Mouse (Mus musculus): Measurements from ENCODE around the gene Slc38a4.

Slc38a4 gene

GRCm38 (mm10) chr15:97054131-97054530 lies 1.6 kb downstream of the Slc38a4 start:
- DNase-seq (ENCODE audit: low spot score), result no peak

GRCm38 (mm10) chr15:97050436-97050835 lies 5.3 kb downstream of the Slc38a4 start:
- DNase-seq (ENCODE audit: low spot score), result no peak

- no peak for DNase-seq (ENCODE audit: low spot score)
Observed at GRCm38 (mm10) chr15:97050011-97050410, 5.7 kb downstream of the Slc38a4 start.

DNA sequence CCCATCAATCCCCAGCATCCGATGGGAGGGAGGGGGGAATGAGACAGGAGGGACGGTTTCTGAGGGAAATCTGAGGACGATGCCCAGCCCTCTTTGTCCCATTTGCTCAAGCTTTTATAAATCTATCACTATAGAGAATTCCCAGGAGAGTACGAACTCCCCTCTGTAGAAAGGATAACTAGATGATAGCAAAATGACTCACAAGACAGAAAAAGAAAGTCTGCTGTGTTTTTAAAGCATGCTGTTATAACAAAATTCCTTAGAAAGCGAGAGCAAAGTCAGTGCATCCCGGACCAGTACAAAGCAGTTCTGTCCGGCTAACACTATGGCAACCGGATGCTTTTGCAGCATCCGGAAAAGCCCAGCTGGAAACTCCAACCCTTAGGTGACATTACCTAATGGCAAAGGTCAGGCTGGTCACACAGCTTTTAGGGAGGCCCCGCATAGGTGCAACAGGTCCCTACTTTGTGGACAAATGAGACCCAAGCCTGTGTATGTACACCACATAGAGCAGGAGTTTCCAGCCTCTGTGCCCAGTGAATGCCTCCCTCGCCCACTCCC lies 6.4 kb downstream of the Slc38a4 start:
- no peak for DNase-seq (ENCODE audit: low spot score)

DNA sequence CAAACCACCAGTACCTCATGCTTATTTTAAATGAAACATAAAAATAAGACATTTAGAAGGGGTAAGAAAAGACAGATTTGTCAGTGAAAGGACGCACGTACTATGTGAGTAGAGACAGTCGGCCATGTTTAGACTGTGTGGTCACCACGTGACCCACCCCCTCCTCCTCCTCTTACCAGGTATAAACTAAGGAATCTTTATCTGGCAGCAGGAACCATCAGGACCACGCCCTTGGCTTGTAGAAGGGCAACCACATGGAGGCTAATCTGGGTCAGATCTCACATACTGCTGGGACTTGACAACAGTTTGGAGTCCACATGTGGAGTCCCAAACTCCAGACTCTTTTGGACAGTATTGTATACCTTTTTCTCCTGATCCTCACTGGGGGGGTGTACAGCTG lies 7.5 kb downstream of the Slc38a4 start:
- no peak for DNase-seq (ENCODE audit: low spot score)

DNA sequence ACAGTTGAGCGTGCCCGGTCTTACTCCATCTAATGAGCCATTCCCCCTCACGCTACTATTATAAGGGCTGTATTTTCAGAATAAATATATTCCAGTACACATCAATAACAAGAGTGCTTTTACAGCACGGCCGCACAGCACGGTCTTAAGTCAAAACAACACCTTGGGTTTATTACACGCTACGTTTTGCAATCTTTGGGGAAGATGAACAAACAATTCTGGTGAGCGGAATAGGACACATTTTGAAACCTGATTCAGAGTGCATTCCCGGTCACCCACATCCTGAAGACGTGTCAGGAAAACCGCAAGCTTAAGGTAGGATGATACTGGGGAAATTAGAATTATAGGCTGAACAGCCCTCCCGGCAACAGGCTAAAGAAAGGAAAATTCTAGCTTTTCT lies 11.8 kb downstream of the Slc38a4 start:
- no peak for DNase-seq (ENCODE audit: low spot score)

DNA sequence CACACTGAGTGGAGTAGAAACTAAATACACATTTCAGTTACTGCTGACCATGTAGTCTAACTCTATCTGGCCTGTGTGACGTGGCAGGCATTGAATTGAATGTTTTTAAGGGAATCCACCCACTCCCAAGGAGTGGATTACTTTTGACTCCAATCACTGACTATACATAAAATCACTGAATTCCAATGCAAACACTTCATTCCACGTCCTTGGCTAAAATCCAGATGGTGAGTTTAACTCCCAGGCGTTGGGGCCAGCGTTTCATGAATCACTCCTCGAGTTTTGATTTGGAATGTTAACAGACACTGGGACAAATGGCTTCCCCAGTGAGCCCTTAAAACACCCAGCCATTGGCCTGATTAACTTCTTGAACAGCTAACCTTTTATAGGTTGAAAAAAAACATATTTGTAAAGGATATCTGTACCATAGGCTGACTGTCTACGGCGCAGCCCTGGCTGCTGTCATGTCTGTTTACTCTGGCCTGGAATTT lies 13.7 kb downstream of the Slc38a4 start:
- DNase-seq (ENCODE audit: low spot score), result no peak

DNA sequence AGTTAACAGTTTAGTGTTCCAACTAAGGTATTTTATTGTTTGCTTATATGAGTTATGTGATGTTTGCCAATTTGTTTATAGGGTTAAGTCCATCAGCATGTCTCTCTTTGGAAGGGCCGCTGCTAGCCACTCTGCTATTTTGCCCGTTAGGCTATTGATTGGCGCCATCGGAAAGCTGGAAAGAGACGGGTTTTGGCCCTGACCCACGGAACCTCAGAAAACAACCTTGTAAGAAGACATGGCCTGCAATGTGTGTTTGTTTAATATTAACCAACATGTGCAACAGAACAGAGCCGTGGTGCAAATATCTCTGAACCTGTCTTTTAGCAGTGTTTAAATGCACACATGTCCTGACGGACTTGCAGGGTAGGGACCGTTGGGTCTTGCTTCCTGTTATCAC lies 14.6 kb downstream of the Slc38a4 start:
- no peak for DNase-seq (ENCODE audit: low spot score)

DNA sequence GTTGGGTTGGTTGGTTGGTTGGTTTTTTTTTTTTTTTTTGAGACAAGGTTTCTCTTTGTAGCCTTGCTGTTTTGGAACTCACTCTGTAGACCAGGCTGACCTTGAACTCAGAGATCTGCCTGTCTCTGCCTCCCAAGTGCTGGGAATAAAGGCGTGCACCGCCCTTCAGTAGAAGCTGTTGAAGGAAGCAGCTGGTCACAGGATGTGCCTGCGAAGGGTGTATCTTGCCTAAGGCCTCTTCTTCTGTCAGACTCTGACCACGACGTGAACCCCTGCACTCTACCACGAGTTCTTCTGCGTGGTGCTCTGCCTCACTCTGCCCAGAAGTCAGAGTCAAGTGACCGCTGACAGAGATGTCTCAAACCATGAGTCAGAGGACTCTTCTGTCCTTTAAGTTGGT lies 18.0 kb downstream of the Slc38a4 start:
- no peak for DNase-seq (ENCODE audit: low spot score)

DNA sequence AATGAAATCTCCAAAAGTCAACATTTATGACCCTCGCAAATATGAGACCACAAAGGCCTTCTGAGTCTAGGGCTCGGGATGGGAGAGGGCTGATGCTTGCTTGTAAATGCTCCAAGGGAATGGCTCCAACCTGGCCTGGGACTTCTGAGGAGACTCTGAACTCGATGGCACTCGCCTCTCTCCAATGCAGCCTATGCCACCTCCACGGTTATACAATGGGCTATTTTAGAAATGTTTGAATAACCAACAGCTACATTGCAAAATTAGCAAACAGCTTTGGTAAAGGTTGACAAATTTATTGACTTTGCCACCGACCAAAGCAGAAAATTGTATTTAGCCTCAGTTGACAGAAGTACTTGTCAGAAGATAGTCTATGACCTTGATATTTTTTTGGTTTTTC lies 19.9 kb downstream of the Slc38a4 start:
- no peak for DNase-seq (ENCODE audit: low spot score)

- no peak for DNase-seq (ENCODE audit: low spot score)
Observed at GRCm38 (mm10) chr15:97033485-97033991, 22.2 kb downstream of the Slc38a4 start.

DNA sequence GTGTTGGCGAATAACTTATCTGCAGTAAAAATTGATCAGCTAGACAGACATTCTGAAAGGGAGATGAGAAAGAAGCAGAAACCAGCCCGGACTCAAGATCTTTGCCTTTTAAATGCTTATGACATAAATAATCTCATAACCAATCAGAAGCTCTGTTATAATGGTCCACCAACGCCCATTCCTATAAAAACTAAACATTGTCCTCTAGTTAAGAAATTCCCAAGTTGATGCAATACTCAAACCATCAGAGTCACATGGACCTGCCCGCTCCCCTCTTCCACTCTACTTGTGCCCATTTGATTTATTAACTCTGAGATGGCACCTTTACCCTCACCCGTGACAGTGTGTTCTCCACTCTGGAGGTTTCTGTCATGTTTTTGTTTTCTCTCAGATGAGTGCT lies 23.9 kb downstream of the Slc38a4 start:
- no peak for DNase-seq (ENCODE audit: low spot score)

- no peak for DNase-seq (ENCODE audit: low spot score)
Observed at GRCm38 (mm10) chr15:97030984-97031492, 24.7 kb downstream of the Slc38a4 start.

- no peak for DNase-seq (ENCODE audit: low spot score)
Observed at GRCm38 (mm10) chr15:97030136-97030535, 25.6 kb downstream of the Slc38a4 start.

GRCm38 (mm10) chr15:97029064-97029791 lies 26.5 kb downstream of the Slc38a4 start:
- no peak for DNase-seq (ENCODE audit: low spot score)

- DNase-seq (ENCODE audit: low spot score), result no peak
Observed at GRCm38 (mm10) chr15:97028651-97029050, 27.1 kb downstream of the Slc38a4 start.

- DNase-seq (ENCODE audit: low spot score), result no peak
Observed at GRCm38 (mm10) chr15:97028046-97028634, 27.6 kb downstream of the Slc38a4 start.

GRCm38 (mm10) chr15:97026670-97027069 lies 29.1 kb downstream of the Slc38a4 start:
- DNase-seq (ENCODE audit: low spot score), result no peak

DNA sequence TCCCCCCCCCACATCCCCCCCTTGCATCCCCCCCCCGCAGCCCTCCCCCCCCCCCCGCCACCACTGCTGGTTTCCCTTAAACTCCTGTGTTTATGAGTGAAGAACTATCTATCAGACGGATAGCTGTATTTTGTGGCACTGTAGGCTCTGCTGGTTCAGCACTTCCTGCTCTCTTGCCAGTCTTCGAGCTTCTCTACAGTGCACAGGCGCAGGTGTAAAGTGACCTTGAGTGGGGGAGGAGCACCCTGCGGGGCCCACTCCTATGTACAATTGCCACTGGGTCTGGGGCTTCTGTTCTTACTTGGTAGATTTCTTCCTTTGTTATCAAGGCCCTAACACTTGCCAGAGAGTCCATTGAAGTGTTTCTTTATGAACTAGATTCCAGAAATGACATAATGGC lies 33.0 kb downstream of the Slc38a4 start:
- no peak for DNase-seq (ENCODE audit: low spot score)

DNA sequence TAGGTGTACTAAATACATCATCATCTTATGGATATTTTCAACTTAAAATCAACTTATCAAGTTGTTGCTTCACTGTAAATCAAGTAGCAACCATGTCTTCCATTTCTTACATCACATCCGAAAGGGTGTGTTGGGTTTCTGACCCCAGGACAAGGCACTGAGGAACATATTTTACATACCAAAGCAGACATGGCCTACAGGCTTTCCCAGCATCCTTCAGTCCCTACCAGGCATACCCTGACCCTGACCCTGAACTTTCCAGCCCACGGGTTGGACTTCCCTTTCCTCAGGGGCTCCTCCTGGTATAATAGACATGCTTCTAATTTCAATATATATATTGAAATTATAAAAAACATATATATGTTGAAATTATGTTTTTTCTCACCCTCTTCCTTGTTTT lies 33.5 kb downstream of the Slc38a4 start:
- DNase-seq (ENCODE audit: low spot score), result no peak

DNA sequence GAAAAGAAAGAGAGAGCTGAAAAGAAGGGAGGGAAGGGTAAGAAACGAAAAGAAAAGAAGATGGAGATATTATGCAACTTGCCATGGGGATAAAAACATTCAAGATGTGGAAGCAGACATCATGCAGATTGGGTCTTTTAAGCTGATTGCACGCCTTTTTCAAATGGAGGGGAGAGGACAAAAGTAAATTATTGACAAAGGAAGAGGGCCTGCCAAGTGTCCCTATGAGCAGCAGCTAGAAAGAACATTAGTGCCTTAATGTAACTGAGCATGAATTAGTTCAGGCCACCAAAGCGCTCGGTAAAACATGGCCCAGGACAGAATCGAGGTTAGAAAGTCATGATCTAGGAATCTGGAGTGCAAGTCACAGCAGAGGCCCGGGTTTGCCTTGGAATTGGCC lies 35.5 kb downstream of the Slc38a4 start:
- no peak for DNase-seq (ENCODE audit: low spot score)

GRCm38 (mm10) chr15:97019323-97019722 lies 36.4 kb downstream of the Slc38a4 start:
- DNase-seq (ENCODE audit: low spot score), result no peak

DNA sequence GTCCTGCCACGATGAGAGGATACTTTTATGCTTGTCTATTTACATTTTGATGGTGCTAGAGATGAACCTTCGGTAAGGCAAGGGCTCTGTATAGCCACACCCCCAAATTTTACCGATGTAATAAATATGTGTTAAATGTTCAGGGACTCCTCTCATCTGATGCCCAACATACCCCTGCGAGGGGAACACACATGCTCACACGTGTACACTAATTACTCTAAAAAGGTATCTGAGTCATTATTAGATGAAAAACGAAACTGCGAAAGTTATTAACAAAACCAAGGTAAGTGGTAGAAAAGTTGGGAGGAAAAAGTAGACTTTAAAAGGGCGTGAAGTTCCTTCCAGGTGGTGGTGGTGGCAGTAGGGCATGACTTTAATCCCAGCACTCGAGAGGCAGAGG lies 38.6 kb downstream of the Slc38a4 start:
- DNase-seq (ENCODE audit: low spot score), result no peak
